Mouse (Mus musculus): ENCODE data around the gene Terf2. TPM values are rescaled to one million over a fixed set of nuclear protein-coding genes. Genes with fewer than 3 reads are reported as not detected.

Terf2 gene
- 10 to 100 TPM; 22.6 to 25.5 TPM for total RNA-seq (2021)
- long read RNA-seq, experiment 1, partial matches to known transcripts, result 4 of 9 reads
- long read RNA-seq, experiment 1, other reads (novel, unspliced or antisense), result 2 of 9 reads
- long read RNA-seq, experiment 2, transcript Terf2-202 (10 exons, 2,667 nt), result major isoform, 5 of 20 reads
- long read RNA-seq, experiment 2, partial matches to known transcripts, result 9 of 20 reads
- long read RNA-seq, experiment 2, other reads (novel, unspliced or antisense), result 1 of 20 reads

GRCm38 (mm10) chr8:107096366-107097036, at the start of gene Terf2:
Terf2 (minus strand) TSS chr8:107096547.
- DNase-seq (ENCODE audit: low spot score in 2 of 2), result peak; percentile 81 to 92

- DNase-seq (ENCODE audit: low spot score in 2 of 2), result no peak
Measured at GRCm38 (mm10) chr8:107143501-107143900, 47.2 kb upstream of the Terf2 start.

GRCm38 (mm10) chr8:107142539-107142938, 46.2 kb upstream of the Terf2 start:
- DNase-seq (ENCODE audit: low spot score in 2 of 2), result no peak

- no peak for DNase-seq (ENCODE audit: low spot score in 2 of 2)
Measured at GRCm38 (mm10) chr8:107139704-107140470, 43.5 kb upstream of the Terf2 start.

GRCm38 (mm10) chr8:107138338-107138737, 42.0 kb upstream of the Terf2 start:
- DNase-seq (ENCODE audit: low spot score in 2 of 2), result no peak

- no peak for DNase-seq (ENCODE audit: low spot score in 2 of 2)
Measured at GRCm38 (mm10) chr8:107137591-107137990, 41.2 kb upstream of the Terf2 start.

GRCm38 (mm10) chr8:107136003-107136612, 39.8 kb upstream of the Terf2 start:
- DNase-seq (ENCODE audit: low spot score in 2 of 2), result no peak

GRCm38 (mm10) chr8:107133881-107134280, 37.5 kb upstream of the Terf2 start:
- DNase-seq (ENCODE audit: low spot score in 2 of 2), result no peak

- DNase-seq (ENCODE audit: low spot score in 2 of 2), result no peak
Measured at GRCm38 (mm10) chr8:107132581-107133491, 36.5 kb upstream of the Terf2 start.

- DNase-seq (ENCODE audit: low spot score in 2 of 2), result no peak
Measured at GRCm38 (mm10) chr8:107130028-107130427, 33.7 kb upstream of the Terf2 start.

- DNase-seq (ENCODE audit: low spot score in 2 of 2), result no peak
Measured at GRCm38 (mm10) chr8:107129171-107130025, 33.1 kb upstream of the Terf2 start.

- no peak for DNase-seq (ENCODE audit: low spot score in 2 of 2)
Measured at GRCm38 (mm10) chr8:107124343-107124742, 28.0 kb upstream of the Terf2 start.

GRCm38 (mm10) chr8:107123063-107123614, 26.8 kb upstream of the Terf2 start:
- DNase-seq (ENCODE audit: low spot score in 2 of 2), result no peak

GRCm38 (mm10) chr8:107121681-107122291, 25.4 kb upstream of the Terf2 start:
- DNase-seq (ENCODE audit: low spot score in 2 of 2), result no peak

- DNase-seq (ENCODE audit: low spot score in 2 of 2), result no peak
Measured at GRCm38 (mm10) chr8:107120806-107121205, 24.5 kb upstream of the Terf2 start.

GRCm38 (mm10) chr8:107119412-107119811, 23.1 kb upstream of the Terf2 start:
- no peak for DNase-seq (ENCODE audit: low spot score in 2 of 2)

GRCm38 (mm10) chr8:107118803-107119233, 22.5 kb upstream of the Terf2 start:
- DNase-seq (ENCODE audit: low spot score in 2 of 2), result no peak

GRCm38 (mm10) chr8:107117019-107117418, 20.7 kb upstream of the Terf2 start:
- DNase-seq (ENCODE audit: low spot score in 2 of 2), result no peak

GRCm38 (mm10) chr8:107116023-107116422, 19.7 kb upstream of the Terf2 start:
- DNase-seq (ENCODE audit: low spot score in 2 of 2), result peak; percentile 52 to 70

Measured in gastrocnemius, postnatal 4 days (tissue).